Mouse (Mus musculus) gonadal fat pad, adult 2 months (tissue): ENCODE data around the gene Extl2. TPM values are rescaled to one million over a fixed set of nuclear protein-coding genes. Genes with fewer than 3 reads are reported as not detected.

Source experiments
- DNase-seq: peaks from one replicate; pipeline ENCODE4 v3.0.0-alpha.2; 2012; ENCODE audit warnings: low read depth
- polyA plus RNA-seq: library from polyadenylated mRNA; depleted of rRNA; stranded (reverse); fragments of >200 nt; gene quantifications from 2 replicates; pipeline ENCODE4 v1.2.3, GENCODE M21; 2012; rRNA removed

Extl2 gene
- polyA plus RNA-seq: 9.5 and 11.1 TPM in 2 replicates

GRCm38 (mm10) chr3:116006978-116007940 lies at the start of gene Extl2, which contains the start of gene Slc30a7:
Gene Extl2, plus strand, starts transcription at chr3:116007462.
Gene Slc30a7, minus strand, starts transcription at chr3:116007406.
- no peak for DNase-seq

DNA sequence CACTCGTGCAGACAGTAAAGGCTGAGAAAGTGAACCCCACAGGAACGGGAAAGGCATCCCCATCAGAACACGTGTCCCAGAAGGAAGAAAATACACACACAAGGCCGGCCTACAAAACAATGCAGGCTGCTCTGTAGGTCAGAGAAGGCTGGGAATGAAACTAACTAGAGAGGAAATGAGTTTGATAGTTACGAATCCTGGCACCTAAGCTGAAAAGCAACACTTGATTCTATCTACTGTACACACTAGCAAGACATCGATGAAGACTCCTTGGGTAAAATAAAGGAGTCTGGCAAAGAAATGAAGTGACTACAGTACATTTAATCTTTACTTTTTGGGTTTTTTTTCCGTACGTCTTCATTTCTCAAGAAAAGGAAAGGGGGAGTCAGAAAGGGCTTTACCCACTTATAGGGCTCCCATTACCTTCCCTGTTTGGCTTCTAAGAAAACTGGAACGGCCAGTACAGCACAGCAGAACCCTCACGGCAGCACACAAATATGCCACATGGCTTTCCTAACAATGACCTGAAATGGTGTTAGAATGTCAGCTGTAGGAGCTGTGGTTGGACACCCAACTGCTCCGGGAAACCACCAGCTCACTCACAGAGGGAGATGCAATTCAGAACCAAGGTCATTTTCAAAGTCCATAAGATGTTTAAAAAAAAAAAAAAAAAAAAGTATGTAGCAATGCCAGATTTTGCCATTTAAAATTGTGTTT lies 45.8 kb upstream of the Extl2 start:
- no peak for DNase-seq

DNA sequence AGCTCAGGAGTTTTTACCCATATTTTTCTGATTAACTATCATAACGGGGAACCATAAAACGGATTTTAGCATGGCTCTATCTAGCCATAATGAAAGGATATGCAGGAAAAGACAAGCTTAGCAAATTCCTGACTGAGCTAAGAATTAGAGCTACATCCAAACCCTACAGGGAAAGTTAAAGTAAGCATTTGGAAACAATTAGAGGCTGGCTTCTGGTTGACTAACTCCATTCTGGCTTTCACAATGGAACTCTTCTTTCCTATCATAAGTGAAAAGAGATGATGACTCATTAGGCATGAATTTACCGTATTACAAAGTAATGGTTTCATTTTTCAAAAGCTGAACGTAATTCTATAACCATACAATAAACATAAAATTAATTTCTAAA lies 45.2 kb upstream of the Extl2 start:
- peak; percentile 14 for DNase-seq

GRCm38 (mm10) chr3:115963597-115963996 lies 43.7 kb upstream of the Extl2 start:
- DNase-seq: no peak

DNA sequence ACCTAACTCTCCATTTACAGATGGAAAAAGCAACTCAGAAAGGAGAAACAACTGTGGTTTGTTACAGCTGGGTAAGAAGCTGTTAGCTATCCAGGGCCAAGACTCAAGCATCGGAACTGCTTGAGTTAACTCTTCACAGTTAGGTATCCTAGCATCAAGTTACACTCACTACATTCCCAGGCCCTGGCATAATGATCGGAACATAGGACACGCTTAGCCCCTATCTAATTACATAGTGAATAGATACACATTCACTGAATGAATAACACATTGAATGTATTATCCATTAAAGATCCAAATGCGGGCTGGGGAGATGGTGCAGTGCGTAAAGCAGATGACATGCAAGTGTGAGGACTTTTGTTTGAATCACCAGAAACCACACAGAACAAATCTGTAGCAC lies 43.2 kb upstream of the Extl2 start:
- no peak for DNase-seq

GRCm38 (mm10) chr3:115968745-115969530 lies 38.3 kb upstream of the Extl2 start:
- DNase-seq: no peak

GRCm38 (mm10) chr3:115971045-115971785 lies 36.0 kb upstream of the Extl2 start:
- DNase-seq: no peak

DNA sequence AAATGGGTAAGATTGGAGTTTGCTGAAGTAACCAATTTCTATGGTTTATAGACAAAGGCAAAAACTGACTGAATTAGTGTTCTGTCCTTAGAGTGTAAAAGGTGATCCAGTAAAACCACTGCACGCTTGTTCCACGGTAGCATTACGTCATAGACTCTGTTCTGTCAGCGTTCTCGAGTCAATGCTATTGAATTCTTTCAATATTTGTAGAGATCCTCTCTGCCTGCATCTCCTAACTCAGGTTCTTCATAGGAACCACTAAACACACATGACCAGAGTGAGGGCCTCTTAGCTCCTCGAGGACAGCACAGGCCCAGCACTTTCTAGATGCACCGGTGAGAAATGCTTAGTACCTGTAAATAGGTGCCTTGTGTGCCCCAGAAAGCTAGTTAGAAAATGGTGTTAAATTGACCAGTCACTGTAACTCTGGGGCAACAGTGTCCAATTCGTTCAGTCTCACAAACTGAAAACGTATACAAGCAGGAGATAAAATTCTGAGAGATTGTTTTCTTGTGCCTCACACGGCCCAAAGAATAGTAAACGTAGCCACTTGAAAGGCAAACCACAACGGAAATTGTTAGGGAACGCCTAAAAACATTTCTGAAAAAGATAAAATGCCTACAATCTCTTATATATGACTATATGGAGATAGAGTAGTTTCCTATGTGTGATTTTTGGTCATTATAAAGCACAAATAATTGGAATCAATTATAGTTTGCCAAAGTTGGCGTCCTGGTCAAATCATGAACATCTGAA lies 35.2 kb upstream of the Extl2 start:
- DNase-seq: no peak

GRCm38 (mm10) chr3:115974228-115974627 lies 33.0 kb upstream of the Extl2 start:
- no peak for DNase-seq

- DNase-seq: no peak
Measured at GRCm38 (mm10) chr3:115974995-115975394, 32.3 kb upstream of the Extl2 start.

GRCm38 (mm10) chr3:115979000-115979399 lies 28.3 kb upstream of the Extl2 start:
- no peak for DNase-seq

GRCm38 (mm10) chr3:115983217-115983616 lies 24.0 kb upstream of the Extl2 start:
- DNase-seq: no peak

GRCm38 (mm10) chr3:115984653-115985052 lies 22.6 kb upstream of the Extl2 start:
- no peak for DNase-seq

- DNase-seq: no peak
Measured at GRCm38 (mm10) chr3:115985183-115985892, 21.9 kb upstream of the Extl2 start.

DNA sequence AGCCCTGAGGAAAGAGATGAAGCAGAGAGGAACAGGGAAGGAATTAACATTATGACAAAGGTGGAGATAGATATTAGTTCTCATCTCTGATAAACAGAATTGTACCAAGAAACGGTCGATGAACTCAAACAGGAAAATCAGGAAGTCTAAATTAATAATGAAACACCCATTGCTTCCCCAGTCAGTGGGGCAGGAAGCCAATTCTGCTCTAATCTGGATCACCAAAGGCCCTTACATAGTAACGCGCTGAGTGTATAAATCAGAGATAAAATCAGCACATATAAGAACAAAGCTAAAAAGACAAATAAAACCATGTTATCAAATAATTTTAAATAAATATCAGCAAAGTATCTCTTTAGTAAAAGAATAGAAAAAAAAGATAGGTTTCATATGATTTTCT lies 15.2 kb upstream of the Extl2 start:
- DNase-seq: no peak

DNA sequence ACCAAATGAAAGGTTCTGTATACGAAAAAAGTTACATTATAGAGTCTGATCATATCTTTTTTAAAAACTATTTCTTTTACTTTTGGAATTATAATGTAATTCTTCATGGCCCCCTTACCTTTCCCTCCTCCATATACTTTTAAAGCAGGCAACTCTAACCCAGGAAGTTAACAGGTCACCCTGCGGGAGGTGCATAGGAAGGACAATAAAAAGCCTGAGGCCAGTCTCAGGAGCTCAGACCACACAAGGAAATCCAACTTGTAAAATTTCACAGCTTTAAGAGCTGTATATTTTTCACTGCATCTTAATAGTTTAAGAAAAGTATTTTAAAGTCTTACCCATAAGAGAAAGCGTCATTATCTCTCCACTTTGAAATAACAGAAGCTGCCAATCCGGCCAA lies 14.7 kb upstream of the Extl2 start:
- no peak for DNase-seq

DNA sequence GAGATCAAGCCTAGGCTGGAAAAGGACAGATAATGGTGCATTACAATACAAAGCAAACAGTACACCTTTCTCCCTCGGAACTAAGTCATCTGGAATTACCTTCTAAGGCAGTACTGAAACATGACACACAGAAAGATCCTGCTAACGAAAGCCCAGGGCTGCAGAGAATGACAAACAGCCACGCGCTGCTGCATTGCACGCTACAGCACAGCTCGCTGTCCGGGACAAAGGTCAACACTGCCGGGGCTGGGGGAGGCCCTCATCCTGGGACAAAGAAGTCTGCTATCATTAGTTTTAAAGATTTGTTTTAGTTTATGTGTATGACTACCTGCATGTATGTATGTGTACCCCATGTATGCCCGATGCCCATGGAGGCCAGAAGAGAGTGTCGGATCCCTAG lies 14.2 kb upstream of the Extl2 start:
- no peak for DNase-seq

DNA sequence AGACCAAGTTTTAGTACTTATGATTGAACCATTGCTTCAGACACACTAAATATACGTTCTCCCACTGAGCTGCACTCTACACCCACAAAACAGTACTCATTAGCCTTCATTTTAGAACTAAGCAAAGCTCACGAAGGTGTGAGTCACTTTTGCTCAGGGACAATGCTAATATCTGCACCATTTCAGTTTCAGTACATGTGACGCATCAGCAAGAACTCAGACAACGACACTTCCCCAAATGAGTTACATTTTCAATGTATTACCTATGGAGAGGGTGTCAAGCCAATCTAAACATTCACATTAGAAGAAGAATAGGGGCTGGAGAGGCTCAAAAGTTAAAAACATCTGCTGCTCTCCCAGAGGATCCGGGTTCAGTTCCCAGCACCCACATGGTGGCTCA lies 10.3 kb upstream of the Extl2 start:
- no peak for DNase-seq

GRCm38 (mm10) chr3:116006284-116006977 lies 831 bp upstream of the Extl2 start:
- peak; percentile 22 for DNase-seq
